Mouse (Mus musculus) regulatory T cell (primary cell): Measurements from ENCODE around the gene Fgd2.
"Not testable (repeated sequence)": the region's sequence is repeated elsewhere in the genome, so short reads cannot be mapped to it uniquely, and the experiment has no call there.

Experiments
- in situ Hi-C: fragments of 300-600 bp; cut with MboI, MseI; formaldehyde crosslinking; loops from one replicate; pipeline ENCODE4 v1.15.1; 2025; ENCODE audit warnings: high pct_unique_total_duplicates

The Fgd2 gene

DNA sequence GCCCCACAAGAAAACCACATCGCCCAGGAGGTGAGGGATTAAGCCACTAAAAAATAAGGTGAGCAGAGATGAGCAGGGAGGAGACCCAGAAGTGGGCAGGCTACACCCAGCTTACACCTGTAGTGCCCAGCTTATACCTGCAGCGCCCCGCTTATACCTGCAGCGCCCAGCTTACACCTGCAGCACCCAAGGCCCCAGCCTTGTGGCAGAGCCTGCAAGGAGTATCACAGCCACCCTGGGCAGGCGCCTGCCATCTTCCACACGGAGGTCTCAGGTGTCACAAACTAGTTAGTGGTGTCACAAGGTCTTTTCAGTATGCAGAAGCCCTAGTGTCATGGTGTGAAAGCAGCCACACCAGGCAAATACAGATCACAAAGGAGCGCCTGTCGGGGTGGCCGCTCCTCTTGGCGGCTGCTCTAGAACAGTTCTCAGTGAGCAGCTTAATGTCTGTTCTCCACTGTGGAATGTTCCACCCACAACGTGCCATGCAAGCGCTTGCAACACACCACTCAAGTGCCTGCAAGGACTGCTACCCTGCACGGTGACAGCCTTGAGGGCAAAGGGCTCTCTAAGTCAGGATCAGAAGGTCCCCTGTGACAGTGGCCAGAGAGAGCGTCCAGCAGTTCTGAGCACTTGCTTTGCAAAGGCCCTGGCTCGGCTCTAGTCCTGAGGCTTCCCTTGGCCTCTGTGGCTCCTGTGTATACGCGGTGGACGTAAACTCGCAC, 24.3 kb upstream of the Fgd2 start:
- in situ Hi-C loops = no loop called here

DNA sequence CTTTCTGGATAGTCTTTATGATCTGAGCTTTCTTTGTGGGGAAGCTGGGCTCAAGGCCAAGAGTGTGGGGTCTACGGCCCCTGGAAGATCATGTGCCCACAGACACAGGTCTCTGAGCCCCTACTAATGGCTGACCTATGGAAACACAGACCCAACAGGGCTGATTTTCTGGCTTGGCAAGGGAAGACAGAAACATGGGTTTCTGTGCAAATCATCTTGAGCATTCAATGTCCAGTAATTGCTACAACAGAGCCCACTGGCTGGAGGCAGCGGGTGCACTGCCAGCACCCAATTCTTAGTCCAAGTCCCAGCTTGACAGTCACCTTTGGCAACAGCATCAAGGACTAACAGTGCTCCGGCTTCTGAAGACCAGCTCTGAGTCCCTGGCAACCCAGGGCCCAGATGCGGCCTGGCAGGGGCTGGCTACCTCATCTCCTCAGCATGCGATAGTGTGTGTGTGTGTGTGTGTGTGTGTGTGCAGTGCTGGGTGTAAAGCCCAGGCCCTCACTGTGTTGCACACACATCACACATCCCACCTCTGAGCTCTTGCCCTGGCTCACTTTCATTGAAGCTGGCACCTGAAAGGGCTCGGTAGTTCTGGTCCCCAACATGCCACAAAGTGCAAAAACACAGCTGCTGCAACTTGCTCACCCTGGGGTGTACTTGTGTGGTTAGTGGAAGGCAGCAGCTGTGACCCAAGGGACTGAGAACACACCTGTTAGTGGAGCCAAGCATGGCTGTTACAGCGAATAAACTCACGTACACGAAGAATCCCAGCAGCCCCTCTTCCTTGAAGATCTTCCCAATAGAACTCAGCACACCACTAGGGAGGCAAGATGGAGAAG, 22.5 kb upstream of the Fgd2 start:
- in situ Hi-C loops = no loop called here

DNA sequence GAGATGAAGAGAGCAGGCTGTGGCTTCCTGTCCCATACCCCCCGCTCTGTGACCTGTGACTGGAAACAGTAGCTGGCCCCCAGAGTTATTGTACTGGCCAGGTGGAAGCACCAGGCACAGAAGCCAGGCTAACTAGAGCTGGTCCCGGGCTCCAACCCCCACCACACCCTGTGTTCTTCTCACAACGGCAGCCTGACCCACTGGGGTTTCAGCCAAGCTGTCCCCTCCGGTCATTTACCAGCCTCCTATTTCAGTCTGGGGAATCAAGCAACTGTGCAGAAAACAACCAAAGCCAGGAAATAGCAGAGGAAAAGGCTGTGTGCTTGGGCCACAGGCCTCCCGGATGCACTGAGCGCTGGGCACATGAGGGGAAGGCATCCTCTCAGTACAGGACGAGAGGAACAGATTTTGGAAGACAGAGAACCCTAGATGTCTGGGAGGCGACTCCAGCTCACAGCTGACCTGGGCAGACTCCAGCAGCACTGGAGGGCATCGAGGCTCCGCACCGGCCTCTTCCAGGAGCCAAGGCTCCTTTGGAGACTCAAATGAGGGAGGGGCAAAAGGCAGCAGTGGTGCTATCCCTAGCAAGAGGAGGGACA, 21.4 kb upstream of the Fgd2 start:
- in situ Hi-C loops = no loop called here

DNA sequence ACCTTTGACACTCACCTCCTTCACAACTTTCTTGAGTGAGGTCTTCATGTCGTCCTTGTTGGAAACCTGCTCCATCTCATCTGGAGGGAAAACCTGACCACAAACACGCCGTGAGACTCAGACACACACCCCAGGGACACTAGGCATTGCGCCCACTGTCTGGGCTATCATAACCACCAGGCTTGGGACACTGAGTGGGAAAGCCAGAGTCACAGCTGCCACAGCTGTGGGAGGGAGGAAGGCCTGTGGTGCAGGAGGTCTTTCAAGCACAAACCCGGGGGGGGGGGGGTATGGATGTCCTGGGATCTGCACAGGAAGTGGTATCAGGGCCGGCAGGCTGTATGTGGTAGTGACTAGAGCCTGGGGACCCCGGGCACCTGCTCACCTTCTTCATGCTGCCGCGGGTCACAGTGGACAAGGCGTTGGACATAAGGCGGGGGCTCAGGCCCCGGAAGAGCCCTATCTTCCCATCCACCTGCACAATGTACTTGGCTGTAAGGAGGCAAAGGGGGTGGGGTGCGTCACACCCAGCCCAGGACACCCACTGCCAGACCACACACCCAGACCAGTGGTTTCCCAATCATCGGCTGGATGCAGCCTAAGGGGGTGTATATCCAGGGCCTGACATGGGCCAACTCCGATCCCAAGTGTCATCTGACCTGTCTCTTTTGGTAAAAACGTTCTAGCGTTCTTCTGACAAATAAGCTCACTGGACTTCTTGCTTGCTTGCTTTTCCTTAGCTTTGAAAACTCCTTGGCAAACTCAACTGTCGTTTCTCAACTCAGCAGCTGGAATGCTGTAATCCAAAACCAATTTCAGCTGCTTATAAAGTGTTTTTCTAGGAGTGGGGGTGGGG, 20.1 kb upstream of the Fgd2 start:
- in situ Hi-C loops = no loop called here

GRCm38 (mm10) chr17:29341591-29342003, 19.1 kb upstream of the Fgd2 start:
- in situ Hi-C loops = no loop called here

DNA sequence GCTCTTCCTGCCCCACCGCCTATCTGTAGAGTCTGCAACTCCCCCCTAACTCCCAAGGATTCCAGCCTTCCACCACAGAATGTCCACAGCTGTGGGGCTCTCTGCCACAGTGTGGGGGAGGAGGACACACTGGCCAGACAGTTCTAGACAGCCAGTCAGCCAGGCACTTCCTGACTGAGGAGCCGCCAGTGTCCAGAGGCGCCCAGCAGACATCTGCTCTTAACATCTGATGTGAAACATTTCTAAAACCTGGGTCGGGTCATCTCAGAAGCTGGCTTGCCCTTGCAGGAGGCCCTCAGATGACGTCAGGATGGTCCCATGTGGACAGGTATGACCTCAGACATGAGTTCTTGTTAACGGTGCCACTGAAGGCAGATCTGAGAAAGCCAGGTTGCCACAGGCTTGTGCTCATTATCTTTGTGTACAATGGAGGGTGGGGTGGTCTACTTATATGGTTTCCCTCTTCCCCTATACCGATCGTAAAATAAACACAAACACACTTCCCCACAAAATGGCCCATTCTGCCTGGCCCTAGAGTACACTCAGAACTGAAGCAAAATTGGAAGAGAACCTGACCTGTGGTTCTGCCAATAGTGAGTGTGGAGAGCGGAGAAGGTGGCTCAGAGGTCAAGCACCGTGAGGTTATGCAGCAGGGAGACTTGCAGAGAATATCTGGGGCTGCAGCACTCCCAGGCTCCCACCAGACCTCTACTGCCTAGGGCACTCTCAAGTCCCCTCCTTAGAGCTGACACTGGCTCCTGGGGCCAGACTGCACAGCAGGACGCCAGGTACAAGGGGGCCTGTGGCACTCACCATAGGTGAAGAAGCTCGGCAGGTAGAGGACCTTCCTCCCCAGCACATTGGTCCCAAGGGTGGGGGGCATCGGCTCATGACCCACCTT, 18.5 kb upstream of the Fgd2 start:
- in situ Hi-C loops = no loop called here

GRCm38 (mm10) chr17:29343241-29343640, 17.5 kb upstream of the Fgd2 start:
- in situ Hi-C loops = no loop called here

DNA sequence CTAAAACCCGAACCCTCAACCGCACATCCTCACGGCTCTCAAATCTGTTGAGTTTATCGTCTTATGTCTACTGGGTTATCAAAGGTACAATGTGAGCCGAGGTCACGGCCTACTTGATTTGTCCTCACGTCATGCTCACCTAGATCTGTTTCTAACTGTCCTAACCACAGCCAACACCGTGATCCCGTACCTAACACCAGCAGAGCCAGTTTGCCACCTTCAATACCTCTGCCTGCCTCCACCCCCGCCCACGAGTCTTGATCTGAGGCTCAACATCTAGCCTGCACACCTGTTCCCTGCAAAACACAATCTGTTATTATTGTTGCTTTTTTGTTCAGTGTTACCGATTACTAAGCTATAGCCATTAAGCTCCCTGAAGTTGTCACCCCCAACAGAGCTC, 15.4 kb upstream of the Fgd2 start:
- in situ Hi-C loops = no loop called here

- in situ Hi-C loops = no loop called here
These were observed 14.1 kb upstream of the Fgd2 start for GRCm38 (mm10) chr17:29346496-29347125.

DNA sequence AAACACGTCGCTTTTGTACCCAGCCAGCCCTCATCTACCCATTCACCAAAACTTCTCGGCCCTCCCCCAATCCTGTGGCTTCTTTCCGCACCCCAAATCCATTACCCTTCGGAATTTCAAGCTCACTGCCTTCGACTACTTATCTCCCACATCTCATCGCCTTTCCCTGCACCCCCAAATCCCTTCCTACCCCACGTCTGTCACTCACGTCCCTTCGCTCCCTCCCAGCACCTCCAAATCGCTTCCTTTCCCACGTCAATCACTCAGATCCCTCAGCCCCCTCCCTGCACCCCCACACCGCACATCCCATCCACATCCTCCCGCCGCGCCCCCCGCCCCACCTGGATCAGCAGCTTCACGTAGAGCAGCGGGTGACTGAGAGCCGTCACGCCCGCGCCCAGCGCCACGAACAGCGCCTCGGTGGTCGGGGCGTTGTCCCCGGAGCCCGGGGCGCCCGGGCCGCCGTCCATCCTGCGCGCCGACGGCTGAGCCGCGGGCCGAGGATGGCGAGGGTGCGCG, 13.5 kb upstream of the Fgd2 start:
- in situ Hi-C loops = no loop called here

DNA sequence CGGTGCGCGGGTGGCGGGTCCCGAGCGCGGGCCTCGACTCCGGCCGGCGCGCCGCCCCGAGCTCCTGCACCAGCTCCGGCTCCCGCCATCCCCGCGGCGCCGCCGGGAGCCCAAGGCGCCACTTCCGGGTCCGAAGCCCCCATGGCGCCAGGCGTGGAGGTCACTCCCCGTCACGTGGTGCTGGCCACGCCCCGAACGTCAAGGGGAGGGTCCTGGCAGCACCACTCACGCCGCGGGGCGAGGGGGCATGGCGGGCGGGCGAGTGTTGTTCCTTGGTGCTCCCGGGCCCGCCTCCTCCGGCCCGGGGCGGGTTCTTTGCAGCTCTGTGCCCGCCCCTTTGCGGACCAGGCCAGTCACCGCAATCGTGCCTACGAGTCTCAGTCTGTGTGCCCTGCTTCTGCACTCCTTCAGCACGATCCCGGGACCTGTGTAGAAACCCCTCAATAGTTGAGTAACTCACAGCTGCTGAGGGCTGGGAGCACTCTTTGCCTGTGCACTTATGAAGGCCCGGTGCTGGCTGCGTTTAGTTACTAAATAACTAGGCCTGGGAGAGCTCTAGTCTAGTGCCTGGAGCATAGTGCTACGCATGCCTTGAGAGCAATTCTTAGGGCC, 13.0 kb upstream of the Fgd2 start, which contains the start of gene Mtch1:
Gene Mtch1, minus strand, starts transcription at position 290 of the 612 bp plus-strand sequence.
- in situ Hi-C loops = no loop called here

- in situ Hi-C loops = no loop called here
These were observed 11.7 kb upstream of the Fgd2 start for GRCm38 (mm10) chr17:29348996-29349395.

DNA sequence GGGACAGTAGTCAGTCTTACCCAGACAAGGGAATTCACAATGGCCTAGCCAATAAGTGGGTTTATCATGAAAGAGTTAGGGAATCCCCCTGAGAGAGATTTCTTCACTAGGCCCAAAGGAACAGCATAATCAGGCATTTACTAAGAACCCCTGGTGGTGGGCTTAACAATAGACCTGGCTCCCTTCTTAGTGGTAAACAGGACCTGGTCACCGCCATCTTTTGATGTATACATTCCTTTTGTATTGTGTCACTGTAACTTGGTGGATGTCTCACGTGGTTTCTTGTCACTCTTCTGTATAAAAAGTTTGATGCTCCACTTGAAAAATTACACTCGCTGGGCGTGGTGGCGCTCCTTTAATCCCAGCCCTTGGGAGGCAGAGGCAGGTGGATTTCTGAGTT, 9.7 kb upstream of the Fgd2 start:
- in situ Hi-C loops = not testable (repeated sequence)

DNA sequence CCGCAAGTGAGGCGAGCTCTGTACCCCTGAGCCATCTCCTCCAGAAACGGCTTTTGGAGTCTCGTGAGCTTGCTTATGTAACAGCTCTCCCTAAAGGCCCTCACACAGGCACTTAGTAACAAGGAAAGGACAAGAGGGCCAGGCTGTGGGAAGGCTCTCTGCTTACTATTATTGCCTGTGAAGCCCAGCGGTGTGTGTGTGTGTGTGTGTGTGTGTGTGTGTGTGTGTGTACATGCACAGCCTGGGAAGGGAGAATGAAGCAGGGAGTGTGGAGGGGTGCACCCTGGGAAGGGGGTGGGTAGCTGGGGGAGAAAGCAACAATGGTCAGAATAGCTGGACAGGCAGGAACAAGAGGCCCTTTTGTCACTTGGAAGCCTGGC, 5.3 kb upstream of the Fgd2 start:
- in situ Hi-C loops = no loop called here

DNA sequence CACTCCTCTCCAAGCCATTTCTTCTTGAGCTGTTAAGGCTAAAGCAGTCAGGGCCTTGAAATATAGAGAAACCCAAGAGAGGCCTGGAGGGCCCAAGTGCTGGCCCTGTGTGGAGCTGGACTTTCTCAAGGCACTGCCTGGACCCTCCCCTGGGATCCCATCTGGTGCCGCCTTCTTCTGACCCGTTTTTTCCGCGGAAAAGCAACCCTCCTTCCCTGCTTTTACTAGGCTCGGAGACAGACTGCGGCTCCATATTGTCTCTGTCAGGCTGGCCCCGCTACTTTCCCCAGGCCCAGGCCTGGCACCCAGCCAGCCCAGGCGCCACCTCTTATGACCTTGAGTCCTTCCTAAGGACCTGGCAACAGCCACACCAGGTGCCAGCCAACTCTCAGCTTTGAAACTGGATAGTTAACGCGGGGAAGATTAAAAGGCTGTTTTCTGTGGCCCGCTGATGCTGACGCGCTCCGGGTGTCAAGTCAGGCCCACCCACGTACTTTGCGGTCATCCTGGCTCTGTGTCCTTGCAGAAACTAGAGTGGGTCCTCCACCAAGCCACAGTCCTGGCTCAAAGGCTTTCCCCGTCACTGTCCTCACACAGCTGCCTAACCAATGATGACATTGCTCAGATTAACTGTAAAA, 4.8 kb upstream of the Fgd2 start:
- in situ Hi-C loops = no loop called here

GRCm38 (mm10) chr17:29356479-29356856, 4.2 kb upstream of the Fgd2 start:
- in situ Hi-C loops = no loop called here

DNA sequence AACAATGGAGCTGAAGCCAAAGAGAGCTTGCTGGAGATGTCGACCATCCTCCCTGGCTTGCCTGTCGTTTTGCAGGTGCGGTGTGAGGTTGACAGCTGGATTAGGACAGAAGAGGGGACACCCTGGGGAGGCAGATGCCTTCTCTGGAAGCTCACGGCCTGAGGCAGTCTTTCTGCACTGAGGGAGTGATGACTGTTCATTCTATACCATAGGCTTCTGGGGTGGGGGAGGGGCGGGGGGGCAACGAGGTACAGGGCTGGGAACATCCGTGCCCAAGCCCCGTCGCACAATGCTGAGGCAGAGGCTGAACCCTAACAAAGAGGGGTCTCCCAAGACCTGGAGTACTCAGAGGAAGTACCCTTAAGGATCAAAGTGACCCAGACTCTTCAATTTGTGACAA, 3.8 kb upstream of the Fgd2 start:
- in situ Hi-C loops = no loop called here

DNA sequence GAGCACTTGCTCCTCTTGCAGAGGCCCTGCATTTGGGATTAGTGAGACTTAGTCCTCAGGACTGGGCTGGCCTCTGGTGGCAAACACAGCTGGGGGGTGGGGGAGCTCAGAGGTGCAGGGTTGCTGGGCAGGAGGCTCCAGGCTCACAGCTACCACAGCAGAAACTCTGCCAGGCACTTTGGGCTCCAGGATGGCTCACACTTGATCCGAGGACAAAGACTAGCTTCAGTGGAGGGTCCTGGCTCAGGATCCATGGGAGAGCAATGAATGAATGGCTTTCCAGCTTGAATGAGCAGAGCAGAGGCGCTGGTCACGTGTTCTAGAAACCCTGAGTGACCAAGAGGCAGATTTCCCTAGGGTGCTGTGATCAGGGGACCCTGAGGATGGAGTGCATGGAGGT, 1.8 kb upstream of the Fgd2 start:
- in situ Hi-C loops = no loop called here
